Mouse (Mus musculus) spleen, adult 2 months (tissue): ENCODE measurements around the gene Evi5l. TPM values are rescaled to one million over a fixed set of nuclear protein-coding genes. Genes with fewer than 3 reads are reported as not detected.

Experiments used
- DNase-seq, 2 experiments: peaks; one replicate each; pipeline versions ENCODE4 v3.0.0 to v3.0.0-alpha.2; 2012 to 2021; ENCODE audit warnings: low spot score in 2 of 2, low read depth in 1 of 2
- H3K27ac ChIP-seq: fragments of 200-500 bp; 2 replicates; pipeline ENCODE4 v1.5.1; 2012; ENCODE audit warnings: low read length, inconsistent platforms; ENCODE audit not compliant: insufficient read depth
- H3K27me3 ChIP-seq: fragments of 200-500 bp; 2 replicates; pipeline ENCODE4 v1.6.1; 2012; ENCODE audit warnings: mild to moderate bottlenecking, moderate library complexity, low read length, inconsistent platforms; ENCODE audit not compliant: control insufficient read depth, insufficient read depth
- H3K36me3 ChIP-seq: fragments of 200-500 bp; 2 replicates; pipeline ENCODE4 v1.6.1; 2012; ENCODE audit warnings: mild to moderate bottlenecking, low read length, inconsistent platforms; ENCODE audit not compliant: control insufficient read depth, insufficient read depth
- H3K4me1 ChIP-seq: fragments of 200-500 bp; 2 replicates; pipeline ENCODE4 v1.6.1; 2011; ENCODE audit warnings: inconsistent platforms; ENCODE audit not compliant: control insufficient read depth, insufficient read depth, insufficient read length
- H3K4me3 ChIP-seq: fragments of 200-500 bp; 2 replicates; pipeline ENCODE4 v1.5.1; 2011; ENCODE audit warnings: mild to moderate bottlenecking, inconsistent platforms; ENCODE audit not compliant: insufficient read depth, insufficient read length; ENCODE audit errors: extremely low read depth
- CTCF ChIP-seq: fragments of 200-500 bp; IDR thresholded peaks from 2 replicates; pipeline ENCODE4 v1.5.1; 2011; ENCODE audit warnings: mild to moderate bottlenecking, inconsistent platforms; ENCODE audit not compliant: insufficient read depth, insufficient read length, insufficient replicate concordance; ENCODE audit errors: extremely low read depth
- POLR2A ChIP-seq: fragments of 200-500 bp; IDR thresholded peaks from 2 replicates; pipeline ENCODE4 v1.6.1; 2011; ENCODE audit warnings: low read depth, low read length, inconsistent platforms
- WGBS: fragments of 180-500 bp; shearing (Covaris S2); methylation state at CpG from one replicate; pipeline ENCODE4 v1.1.7; 2018; 5-methylcytosine and 5-hydroxymethylcytosine counted together
- polyA plus RNA-seq: library from polyadenylated mRNA; depleted of rRNA; stranded (reverse); fragments of >200 nt; gene quantifications from 2 replicates; pipeline ENCODE4 v1.2.3, GENCODE M21; 2012

The Evi5l gene
- polyA plus RNA-seq, 1 experiment = 12.9 TPM

- TF ChIP-seq POLR2A (no peak), CTCF (no peak)
- Histone ChIP-seq H3K4me1 (no peaks in the 10 kb centered on the region), H3K27me3 (peaks cover 3% of the 10 kb centered on the region; the same call in 1 of the 2 replicates), H3K36me3 (no peaks in the 10 kb centered on the region), H3K4me3 (no peak overlapping the region), H3K27ac (no peak overlapping the region)
- no peak for DNase-seq
- WGBS = 51% methylated on average over 4 of the region's 4 CpGs
These were observed 60.0 kb downstream of the Evi5l start for GRCm38 (mm10) chr8:4226323-4226722.

GRCm38 (mm10) chr8:4226739-4227347 is 60.5 kb downstream of the Evi5l start, which contains the start of gene Lrrc8e:
Gene Lrrc8e, plus strand, starts transcription at chr8:4226827.
- H3K4me3 ChIP-seq = no peak within 1 kb of the TSS
- no peak within 1 kb of the TSS for H3K27ac ChIP-seq
- 19% methylated on average over 33 of the region's 33 CpGs for WGBS
- TF ChIP-seq CTCF = no peak
- no peak for TF ChIP-seq POLR2A
- no peak for DNase-seq
- no peaks in the 10 kb centered on the region for H3K4me1 ChIP-seq
- peaks cover 3% of the 10 kb centered on the region; the same call in 1 of the 2 replicates for H3K27me3 ChIP-seq
- no peaks in the 10 kb centered on the region for H3K36me3 ChIP-seq

GRCm38 (mm10) chr8:4227919-4228318 is 61.6 kb downstream of the Evi5l start:
- no peak for DNase-seq
- Histone ChIP-seq H3K27me3 (peaks cover 3% of the 10 kb centered on the region; the same call in 1 of the 2 replicates), H3K27ac (no peak overlapping the region), H3K4me1 (no peaks in the 10 kb centered on the region), H3K36me3 (no peaks in the 10 kb centered on the region), H3K4me3 (no peak overlapping the region)
- 88% methylated on average over 4 of the region's 4 CpGs for WGBS
- TF ChIP-seq POLR2A (no peak), CTCF (no peak)

GRCm38 (mm10) chr8:4229784-4230183 is 63.4 kb downstream of the Evi5l start:
- WGBS = 82% methylated on average over 5 of the region's 5 CpGs
- Histone ChIP-seq H3K36me3 (no peaks in the 10 kb centered on the region), H3K27me3 (peaks cover 3% of the 10 kb centered on the region; the same call in 1 of the 2 replicates), H3K27ac (no peak overlapping the region), H3K4me1 (no peaks in the 10 kb centered on the region), H3K4me3 (no peak overlapping the region)
- TF ChIP-seq POLR2A (no peak), CTCF (no peak)
- DNase-seq = no peak

GRCm38 (mm10) chr8:4230612-4231351 is 64.4 kb downstream of the Evi5l start:
- Histone ChIP-seq H3K36me3 (no peaks in the 10 kb centered on the region), H3K27me3 (peaks cover 3% of the 10 kb centered on the region; the same call in 1 of the 2 replicates), H3K4me1 (no peaks in the 10 kb centered on the region), H3K27ac (no peak overlapping the region), H3K4me3 (no peak overlapping the region)
- WGBS = 72% methylated on average over 10 of the region's 10 CpGs
- no peak for TF ChIP-seq POLR2A
- no peak for TF ChIP-seq CTCF
- no peak for DNase-seq

GRCm38 (mm10) chr8:4237814-4238433 is 71.6 kb downstream of the Evi5l start:
- Histone ChIP-seq H3K27ac (peak overlapping the region; percentile 85), H3K27me3 (no peaks in the 10 kb centered on the region), H3K36me3 (0 out of 2 replicates have a peak, but pooled peaks cover 2% of the 10 kb centered on the region), H3K4me1 (peaks cover 6% of the 10 kb centered on the region; the same call in 1 of the 2 replicates), H3K4me3 (peak overlapping the region; percentile 77)
- no peak for TF ChIP-seq POLR2A
- no peak for TF ChIP-seq CTCF
- 21% methylated on average over 15 of the region's 15 CpGs for WGBS
- no peak for DNase-seq
